Mouse (Mus musculus) MEL (cell line): ENCODE measurements around the gene Ssr2. TPM values are rescaled to one million over a fixed set of nuclear protein-coding genes. Genes with fewer than 3 reads are reported as not detected.

ENCODE experiments used
- DNase-seq: peaks from one replicate; pipeline ENCODE4 v3.0.0; 2011; ENCODE audit warnings: low read depth, low spot score
- H3K27ac ChIP-seq: 2 replicates; pipeline ENCODE4 v1.5.1; 2012; ENCODE audit warnings: low read depth, mild to moderate bottlenecking, control low read depth, low read length, moderate library complexity; ENCODE audit not compliant: control insufficient read depth
- H3K27me3 ChIP-seq, 2 experiments: fragments of 150-350 bp in 1 of 2; sonication (generic) in 1 of 2; 2 replicates each; pipeline ENCODE4 v1.6.1; 2012; ENCODE audit warnings: low read length in 2 of 2, mild to moderate bottlenecking in 2 of 2, improper control_type of control experiment in 1 of 2, moderate library complexity in 1 of 2; ENCODE audit not compliant: insufficient read depth in 2 of 2, control insufficient read depth in 1 of 2
- H3K36me3 ChIP-seq, 2 experiments: 2 replicates each; pipeline ENCODE4 v1.6.1; 2012 to 2014; ENCODE audit warnings: low read length in 2 of 2, improper control_type of control experiment in 1 of 2, inconsistent platforms in 1 of 2, mild to moderate bottlenecking in 1 of 2; ENCODE audit not compliant: insufficient read depth in 2 of 2, control insufficient read depth in 1 of 2
- H3K4me1 ChIP-seq, 2 experiments: fragments of 150-350 bp in 1 of 2; sonication (generic) in 1 of 2; 2 replicates each; pipeline ENCODE4 v1.6.1; 2012; ENCODE audit warnings: low read length in 2 of 2, improper control_type of control experiment in 1 of 2, mild to moderate bottlenecking in 1 of 2; ENCODE audit not compliant: insufficient read depth in 2 of 2, control insufficient read depth in 1 of 2
- H3K4me3 ChIP-seq, 2 experiments: fragments of 150-350 bp in 1 of 2; sonication (generic) in 1 of 2; 2 replicates each; pipeline ENCODE4 v1.5.1; 2012; ENCODE audit warnings: low read depth in 2 of 2, low read length in 2 of 2, mild to moderate bottlenecking in 2 of 2, moderate library complexity in 2 of 2, control low read depth in 1 of 2, improper control_type of control experiment in 1 of 2; ENCODE audit not compliant: control insufficient read depth in 1 of 2, insufficient read depth in 1 of 2
- H3K79me2 ChIP-seq: 2 replicates; pipeline ENCODE4 v1.6.1; 2012; ENCODE audit warnings: mild to moderate bottlenecking, low read length, moderate library complexity; ENCODE audit not compliant: control insufficient read depth, poor library complexity, insufficient read depth
- H3K9ac ChIP-seq: 2 replicates; pipeline ENCODE4 v1.6.1; 2012; ENCODE audit warnings: low read depth, mild to moderate bottlenecking, control low read depth, low read length, moderate library complexity; ENCODE audit not compliant: control insufficient read depth, poor library complexity, severe bottlenecking
- H3K9me3 ChIP-seq: fragments of 150-350 bp; sonication (generic); replicated peaks from 2 replicates; pipeline ENCODE4 v1.6.1; 2012; ENCODE audit warnings: mild to moderate bottlenecking, low read length, improper control_type of control experiment, moderate library complexity; ENCODE audit not compliant: insufficient read depth
- CHD2 ChIP-seq: IDR thresholded peaks from 2 replicates; pipeline ENCODE4 v1.6.1; 2011; ENCODE audit warnings: low read length, improper control_type of control experiment
- E2F4 ChIP-seq: IDR thresholded peaks from 2 replicates; pipeline ENCODE4 v1.6.1; 2011; ENCODE audit warnings: low read depth, low read length, improper control_type of control experiment, borderline replicate concordance
- ELF1 ChIP-seq: IDR thresholded peaks from 2 replicates; pipeline ENCODE4 v1.6.1; 2014; ENCODE audit warnings: low read depth, mild to moderate bottlenecking, inconsistent platforms, low read length, improper control_type of control experiment, moderate library complexity
- EP300 ChIP-seq, 2 experiments: IDR thresholded peaks; 2 replicates each; pipeline ENCODE4 v1.6.1; 2011; ENCODE audit warnings: improper control_type of control experiment in 2 of 2, low read length in 2 of 2, low read depth in 1 of 2, mild to moderate bottlenecking in 1 of 2
- ETS1 ChIP-seq: IDR thresholded peaks from 2 replicates; pipeline ENCODE4 v1.6.1; 2012; ENCODE audit warnings: low read depth, mild to moderate bottlenecking, inconsistent platforms, low read length, improper control_type of control experiment, moderate library complexity
- GATA1 ChIP-seq: IDR thresholded peaks from 2 replicates; pipeline ENCODE4 v1.6.1; 2011; ENCODE audit warnings: low read depth, low read length, improper control_type of control experiment
- MAFK ChIP-seq: IDR thresholded peaks from 2 replicates; pipeline ENCODE4 v1.6.1; 2011; ENCODE audit warnings: low read depth, mild to moderate bottlenecking, low read length, improper control_type of control experiment, borderline replicate concordance
- MEF2A ChIP-seq: IDR thresholded peaks from 2 replicates; pipeline ENCODE4 v1.6.1; 2014; ENCODE audit warnings: low read depth, mild to moderate bottlenecking, inconsistent platforms, low read length, improper control_type of control experiment; ENCODE audit not compliant: poor library complexity, insufficient replicate concordance, severe bottlenecking; ENCODE audit errors: extremely low read depth
- MYB ChIP-seq: IDR thresholded peaks from 2 replicates; pipeline ENCODE4 v1.6.1; 2011; ENCODE audit warnings: mild to moderate bottlenecking, low read depth, low read length, improper control_type of control experiment
- NELFE ChIP-seq: IDR thresholded peaks from 2 replicates; pipeline ENCODE4 v1.6.1; 2011; ENCODE audit warnings: low read depth, low read length, improper control_type of control experiment
- NRF1 ChIP-seq: IDR thresholded peaks from 2 replicates; pipeline ENCODE4 v1.6.1; 2014; ENCODE audit warnings: low read depth, mild to moderate bottlenecking, inconsistent platforms, low read length, improper control_type of control experiment, moderate library complexity; ENCODE audit not compliant: poor library complexity, insufficient read depth, severe bottlenecking
- POLR2AphosphoS5 ChIP-seq: IDR thresholded peaks from 2 replicates; pipeline ENCODE4 v1.6.1; 2012; ENCODE audit warnings: low read depth, borderline replicate concordance, mild to moderate bottlenecking, inconsistent platforms, low read length, moderate library complexity, mixed read lengths
- RCOR1 ChIP-seq: IDR thresholded peaks from 2 replicates; pipeline ENCODE4 v1.6.1; 2012; ENCODE audit warnings: low read depth, mild to moderate bottlenecking, inconsistent platforms, low read length, improper control_type of control experiment
- SIN3A ChIP-seq: IDR thresholded peaks from 2 replicates; pipeline ENCODE4 v1.6.1; 2012; ENCODE audit warnings: low read length, improper control_type of control experiment, inconsistent platforms
- SMC3 ChIP-seq: IDR thresholded peaks from 2 replicates; pipeline ENCODE4 v1.6.1; 2011; ENCODE audit warnings: low read depth, low read length, improper control_type of control experiment
- TCF12 ChIP-seq: IDR thresholded peaks from 2 replicates; pipeline ENCODE4 v1.6.1; 2014; ENCODE audit warnings: low read depth, mild to moderate bottlenecking, inconsistent platforms, low read length, improper control_type of control experiment, moderate library complexity
- UBTF ChIP-seq: IDR thresholded peaks from 2 replicates; pipeline ENCODE4 v1.6.1; 2012; ENCODE audit warnings: low read depth, mild to moderate bottlenecking, inconsistent platforms, low read length, improper control_type of control experiment, moderate library complexity, borderline replicate concordance; ENCODE audit not compliant: insufficient read depth
- ZC3H11A ChIP-seq: IDR thresholded peaks from 2 replicates; pipeline ENCODE4 v1.6.1; 2012; ENCODE audit warnings: low read depth, mild to moderate bottlenecking, inconsistent platforms, low read length, improper control_type of control experiment
- ZKSCAN1 ChIP-seq: IDR thresholded peaks from 2 replicates; pipeline ENCODE4 v1.6.1; 2012; ENCODE audit warnings: low read depth, mild to moderate bottlenecking, inconsistent platforms, low read length, improper control_type of control experiment, moderate library complexity
- ZMIZ1 ChIP-seq: IDR thresholded peaks from 2 replicates; pipeline ENCODE4 v1.6.1; 2012; ENCODE audit warnings: low read depth, mild to moderate bottlenecking, inconsistent platforms, low read length, improper control_type of control experiment, moderate library complexity
- ZNF384 ChIP-seq: IDR thresholded peaks from 2 replicates; pipeline ENCODE4 v1.6.1; 2012; ENCODE audit warnings: low read depth, mild to moderate bottlenecking, inconsistent platforms, low read length, improper control_type of control experiment
- polyA plus RNA-seq, 2 experiments: library from polyadenylated mRNA; stranded (reverse) in 1 of 2; unstranded in 1 of 2; fragments of >175 nt in 1 of 2; fragments of >200 nt in 1 of 2; gene quantifications; 2 replicates each; pipeline versions ENCODE4 v1.2.1 to v1.2.4; 2012; ENCODE audit warnings: low replicate concordance in 2 of 2, low read depth in 1 of 2; ENCODE audit not compliant: insufficient read length in 2 of 2, insufficient read depth in 1 of 2, missing spikeins in 1 of 2
- total RNA-seq: library from RNA; depleted of rRNA; stranded (reverse); fragments of 300-350 nt; gene quantifications from 2 replicates; pipeline ENCODE4 v1.2.3, GENCODE M21; 2012

The Ssr2 gene
- total and polyA plus RNA-seq, 3 experiments: 176 to 706 (median 594) TPM

- H3K9ac ChIP-seq: no peak overlapping the region
- H3K27me3 ChIP-seq: no peaks in the 10 kb centered on the region
- H3K36me3 ChIP-seq: peaks cover 0 to 21% of the 10 kb centered on the region in 2 experiments; a peak in 2 of 4 replicates
- DNase-seq: no peak
- H3K9me3 ChIP-seq: no peaks in the 10 kb centered on the region
- TF ChIP-seq MEF2A (peak; percentile 81; the same call in 1 of the 2 replicates), CHD2 (no peak), ETS1 (peak; percentile 55), ZC3H11A (no peak), E2F4 (no peak), POLR2AphosphoS5 (no peak), MYB (no peak), GATA1 (peak; percentile 90), TCF12 (peak; percentile 56; the same call in 1 of the 2 replicates), RCOR1 (peak; percentile 71), ELF1 (no peak), UBTF (no peak), ZKSCAN1 (no peak), NRF1 (no peak), MAFK (no peak), NELFE (no peak), ZNF384 (no peak), ZMIZ1 (no peak), SMC3 (no peak), SIN3A (0 out of 2 replicates have a peak, but pooled peaks have one; percentile 50), EP300 (IDR thresholded peaks at IDR 0.05; ENCODE audit: low read depth in 1 of 2, low read length in 2 of 2) (peak; percentile 52 to 59; a peak in 3 of 4 replicates)
- no peak overlapping the region for H3K4me3 ChIP-seq
- H3K27ac ChIP-seq: no peak overlapping the region
- peaks cover 16 to 21% of the 10 kb centered on the region in 2 experiments for H3K4me1 ChIP-seq
- peaks cover 32% of the 10 kb centered on the region for H3K79me2 ChIP-seq
Observed at GRCm38 (mm10) chr3:88618074-88618871, 42.6 kb downstream of the Ssr2 start.
